Mouse (Mus musculus) megakaryocyte, embryonic 14.5 days (primary cell): ENCODE results near the gene Plekhg2. TPM values are rescaled to one million over a fixed set of nuclear protein-coding genes. Genes with fewer than 3 reads are reported as not detected.
A peak's percentile ranks its signal among the peaks of the same experiment; 100 is the strongest.

Experiments
- H3K27me3 ChIP-seq: replicated peaks from 2 replicates; pipeline ENCODE3; 2012; ENCODE audit warnings: inconsistent platforms
- H3K36me3 ChIP-seq: replicated peaks from 2 replicates; pipeline ENCODE3; 2012; ENCODE audit warnings: low read length, inconsistent platforms, mixed read lengths
- H3K4me1 ChIP-seq: 2 replicates; pipeline ENCODE4 v1.6.1; 2012; ENCODE audit warnings: inconsistent platforms
- H3K4me3 ChIP-seq: replicated peaks from 2 replicates; pipeline ENCODE3; 2012; ENCODE audit warnings: moderate library complexity, mild to moderate bottlenecking, inconsistent platforms
- H3K9me3 ChIP-seq: 2 replicates; pipeline ENCODE4 v1.6.1; 2012; ENCODE audit warnings: inconsistent platforms
- FLI1 ChIP-seq: IDR thresholded peaks from 2 replicates; pipeline ENCODE4 v1.6.1; 2012; ENCODE audit warnings: low read length, inconsistent platforms, mixed read lengths
- GATA1 ChIP-seq: IDR thresholded peaks from 3 replicates; pipeline ENCODE4 v1.6.1; 2012; ENCODE audit warnings: mixed read lengths, low read length, inconsistent platforms, borderline replicate concordance
- polyA plus RNA-seq: library from polyadenylated mRNA; stranded (reverse); fragments of >175 nt; gene quantifications from 2 replicates; pipeline ENCODE4 v1.2.3, GENCODE M21; 2012; ENCODE audit warnings: low replicate concordance; ENCODE audit not compliant: insufficient read depth

The Plekhg2 gene
- polyA plus RNA-seq, 1 experiment = 13.5 TPM

- TF ChIP-seq FLI1 (no peak), GATA1 (no peak)
- peaks cover 4% of the 10 kb centered on the region for H3K27me3 ChIP-seq
- peaks cover 49% of the 10 kb centered on the region for H3K4me1 ChIP-seq
- H3K9me3 ChIP-seq = no peaks in the 10 kb centered on the region
- H3K4me3 ChIP-seq = no peak overlapping the region
- H3K36me3 ChIP-seq = peaks cover 42% of the 10 kb centered on the region
Measured at GRCm38 (mm10) chr7:28354596-28354995, 17.8 kb downstream of the Plekhg2 start.

GRCm38 (mm10) chr7:28354113-28354581, 18.3 kb downstream of the Plekhg2 start:
- no peak overlapping the region for H3K4me3 ChIP-seq
- TF ChIP-seq GATA1 = no peak
- no peak for TF ChIP-seq FLI1
- no peaks in the 10 kb centered on the region for H3K9me3 ChIP-seq
- peaks cover 39% of the 10 kb centered on the region for H3K36me3 ChIP-seq
- peaks cover 4% of the 10 kb centered on the region for H3K27me3 ChIP-seq
- peaks cover 54% of the 10 kb centered on the region for H3K4me1 ChIP-seq

GRCm38 (mm10) chr7:28353267-28353666, 19.1 kb downstream of the Plekhg2 start:
- Histone ChIP-seq H3K4me1 (peaks cover 54% of the 10 kb centered on the region), H3K9me3 (no peaks in the 10 kb centered on the region), H3K4me3 (no peak overlapping the region), H3K36me3 (peaks cover 37% of the 10 kb centered on the region), H3K27me3 (peaks cover 2% of the 10 kb centered on the region)
- no peak for TF ChIP-seq FLI1
- no peak for TF ChIP-seq GATA1

GRCm38 (mm10) chr7:28351676-28352191, 20.7 kb downstream of the Plekhg2 start:
- Histone ChIP-seq H3K36me3 (peaks cover 37% of the 10 kb centered on the region), H3K9me3 (no peaks in the 10 kb centered on the region), H3K27me3 (no peaks in the 10 kb centered on the region), H3K4me1 (peaks cover 45% of the 10 kb centered on the region), H3K4me3 (peak overlapping the region; percentile 99)
- TF ChIP-seq GATA1 (no peak), FLI1 (no peak)

- no peaks in the 10 kb centered on the region for H3K9me3 ChIP-seq
- peaks cover 43% of the 10 kb centered on the region for H3K4me1 ChIP-seq
- TF ChIP-seq FLI1 (peak; percentile 56; the same call in 1 of the 2 replicates), GATA1 (no peak)
- no peaks in the 10 kb centered on the region for H3K27me3 ChIP-seq
- H3K36me3 ChIP-seq = peaks cover 36% of the 10 kb centered on the region
- peak within 1 kb of the TSS; percentile 99 for H3K4me3 ChIP-seq
Measured at GRCm38 (mm10) chr7:28350155-28350883, 22.1 kb downstream of the Plekhg2 start, which contains the start of gene Rps16. Gene Rps16 (plus strand): TSS chr7:28350652.

- no peaks in the 10 kb centered on the region for H3K9me3 ChIP-seq
- no peaks in the 10 kb centered on the region for H3K27me3 ChIP-seq
- no peak overlapping the region for H3K4me3 ChIP-seq
- peaks cover 21% of the 10 kb centered on the region for H3K36me3 ChIP-seq
- no peak for TF ChIP-seq FLI1
- TF ChIP-seq GATA1 = no peak
- peaks cover 49% of the 10 kb centered on the region for H3K4me1 ChIP-seq
Measured at GRCm38 (mm10) chr7:28348601-28349000, 23.8 kb downstream of the Plekhg2 start.

GRCm38 (mm10) chr7:28347746-28348145, 24.7 kb downstream of the Plekhg2 start:
- Histone ChIP-seq H3K27me3 (no peaks in the 10 kb centered on the region), H3K9me3 (no peaks in the 10 kb centered on the region), H3K4me3 (no peak overlapping the region), H3K36me3 (peaks cover 12% of the 10 kb centered on the region), H3K4me1 (peaks cover 57% of the 10 kb centered on the region)
- TF ChIP-seq GATA1 (no peak), FLI1 (no peak)

- peak overlapping the region; percentile 38 for H3K4me3 ChIP-seq
- TF ChIP-seq FLI1 = no peak
- TF ChIP-seq GATA1 = no peak
- H3K9me3 ChIP-seq = no peaks in the 10 kb centered on the region
- no peaks in the 10 kb centered on the region for H3K27me3 ChIP-seq
- no peaks in the 10 kb centered on the region for H3K36me3 ChIP-seq
- peaks cover 61% of the 10 kb centered on the region for H3K4me1 ChIP-seq
Measured at GRCm38 (mm10) chr7:28344637-28345036, 27.8 kb downstream of the Plekhg2 start.

- Histone ChIP-seq H3K9me3 (no peaks in the 10 kb centered on the region), H3K27me3 (no peaks in the 10 kb centered on the region)
- TF ChIP-seq FLI1 (no peak), GATA1 (no peak)
Measured at GRCm38 (mm10) chr7:28341381-28341780, 31.0 kb downstream of the Plekhg2 start.

GRCm38 (mm10) chr7:28339213-28339917, 33.0 kb downstream of the Plekhg2 start:
- Histone ChIP-seq H3K9me3 (no peaks in the 10 kb centered on the region), H3K27me3 (no peaks in the 10 kb centered on the region), H3K36me3 (peaks cover 19% of the 10 kb centered on the region), H3K4me1 (peaks cover 75% of the 10 kb centered on the region), H3K4me3 (peak overlapping the region; percentile 99)
- TF ChIP-seq GATA1 = no peak
- TF ChIP-seq FLI1 = no peak

More at GRCm38 (mm10) chr7:28341381-28341780, 31.0 kb downstream of the Plekhg2 start:
- H3K36me3 ChIP-seq = peaks cover 3% of the 10 kb centered on the region
- peaks cover 61% of the 10 kb centered on the region for H3K4me1 ChIP-seq
- H3K4me3 ChIP-seq = no peak overlapping the region
